Mouse (Mus musculus): Measurements from ENCODE around the gene Smad3. TPM values are rescaled to one million over a fixed set of nuclear protein-coding genes. Genes with fewer than 3 reads are reported as not detected.

Gene Smad3
- polyA plus RNA-seq, 1 experiment from 2014 or later, result 21.2 TPM

- no peak overlapping the region for H3K27ac ChIP-seq (ENCODE audit: low read depth, low read length)
- no peak for ATAC-seq (ENCODE audit: low FRiP score, low TSS enrichment)
- H3K9ac ChIP-seq (ENCODE audit: low read depth, low read length), result no peak overlapping the region
- H3K9me3 ChIP-seq (ENCODE audit: control insufficient read depth, low read length), result no peaks in the 10 kb centered on the region
- H3K36me3 ChIP-seq (ENCODE audit: control insufficient read depth, insufficient read depth, low read length), result peaks cover 3% of the 10 kb centered on the region; the same call in 1 of the 2 replicates
- H3K4me2 ChIP-seq (replicated peaks; ENCODE audit: low read depth, low read length), result no peak overlapping the region
- H3K4me1 ChIP-seq (ENCODE audit: control insufficient read depth, insufficient read depth, low read length), result peaks cover 82% of the 10 kb centered on the region
- no peaks in the 10 kb centered on the region for H3K27me3 ChIP-seq (ENCODE audit: control insufficient read depth, insufficient read depth, low read length)
- H3K4me3 ChIP-seq (ENCODE audit: low read length), result no peak overlapping the region
- 90% methylated on average over 11 of the region's 11 CpGs for WGBS
These were observed 14.0 kb downstream of the Smad3 start for GRCm38 (mm10) chr9:63743775-63744174.

- no peak overlapping the region for H3K4me3 ChIP-seq (ENCODE audit: low read length)
- H3K36me3 ChIP-seq (ENCODE audit: control insufficient read depth, insufficient read depth, low read length), result peaks cover 3% of the 10 kb centered on the region; the same call in 1 of the 2 replicates
- no peak overlapping the region for H3K9ac ChIP-seq (ENCODE audit: low read depth, low read length)
- peaks cover 83% of the 10 kb centered on the region for H3K4me1 ChIP-seq (ENCODE audit: control insufficient read depth, insufficient read depth, low read length)
- no peak overlapping the region for H3K27ac ChIP-seq (ENCODE audit: low read depth, low read length)
- ATAC-seq (ENCODE audit: low FRiP score, low TSS enrichment), result no peak
- no peaks in the 10 kb centered on the region for H3K27me3 ChIP-seq (ENCODE audit: control insufficient read depth, insufficient read depth, low read length)
- H3K9me3 ChIP-seq (ENCODE audit: control insufficient read depth, low read length), result no peaks in the 10 kb centered on the region
- WGBS, result 59% methylated on average over 13 of the region's 13 CpGs
- no peak overlapping the region for H3K4me2 ChIP-seq (replicated peaks; ENCODE audit: low read depth, low read length)
These were observed 14.7 kb downstream of the Smad3 start for GRCm38 (mm10) chr9:63742887-63743660.

GRCm38 (mm10) chr9:63742318-63742717 is 15.5 kb downstream of the Smad3 start:
- no peak overlapping the region for H3K4me3 ChIP-seq (ENCODE audit: low read length)
- H3K9me3 ChIP-seq (ENCODE audit: control insufficient read depth, low read length), result no peaks in the 10 kb centered on the region
- ATAC-seq (ENCODE audit: low FRiP score, low TSS enrichment), result no peak
- H3K27ac ChIP-seq (ENCODE audit: low read depth, low read length), result no peak overlapping the region
- peaks cover 3% of the 10 kb centered on the region; the same call in 1 of the 2 replicates for H3K36me3 ChIP-seq (ENCODE audit: control insufficient read depth, insufficient read depth, low read length)
- 33% methylated on average over 3 of the region's 3 CpGs for WGBS
- H3K4me2 ChIP-seq (replicated peaks; ENCODE audit: low read depth, low read length), result no peak overlapping the region
- H3K27me3 ChIP-seq (ENCODE audit: control insufficient read depth, insufficient read depth, low read length), result no peaks in the 10 kb centered on the region
- no peak overlapping the region for H3K9ac ChIP-seq (ENCODE audit: low read depth, low read length)
- peaks cover 79% of the 10 kb centered on the region for H3K4me1 ChIP-seq (ENCODE audit: control insufficient read depth, insufficient read depth, low read length)

GRCm38 (mm10) chr9:63741792-63742191 is 16.0 kb downstream of the Smad3 start:
- no peak overlapping the region for H3K4me2 ChIP-seq (replicated peaks; ENCODE audit: low read depth, low read length)
- no peaks in the 10 kb centered on the region for H3K27me3 ChIP-seq (ENCODE audit: control insufficient read depth, insufficient read depth, low read length)
- no peak overlapping the region for H3K27ac ChIP-seq (ENCODE audit: low read depth, low read length)
- WGBS, result 60% methylated on average over 6 of the region's 6 CpGs
- H3K9me3 ChIP-seq (ENCODE audit: control insufficient read depth, low read length), result no peaks in the 10 kb centered on the region
- no peak overlapping the region for H3K9ac ChIP-seq (ENCODE audit: low read depth, low read length)
- peaks cover 3% of the 10 kb centered on the region; the same call in 1 of the 2 replicates for H3K36me3 ChIP-seq (ENCODE audit: control insufficient read depth, insufficient read depth, low read length)
- H3K4me1 ChIP-seq (ENCODE audit: control insufficient read depth, insufficient read depth, low read length), result peaks cover 74% of the 10 kb centered on the region
- ATAC-seq (ENCODE audit: low FRiP score, low TSS enrichment), result no peak
- no peak overlapping the region for H3K4me3 ChIP-seq (ENCODE audit: low read length)

- H3K9ac ChIP-seq (ENCODE audit: low read depth, low read length), result no peak overlapping the region
- H3K36me3 ChIP-seq (ENCODE audit: control insufficient read depth, insufficient read depth, low read length), result peaks cover 3% of the 10 kb centered on the region; the same call in 1 of the 2 replicates
- H3K27me3 ChIP-seq (ENCODE audit: control insufficient read depth, insufficient read depth, low read length), result no peaks in the 10 kb centered on the region
- 81% methylated on average over 10 of the region's 10 CpGs for WGBS
- H3K27ac ChIP-seq (ENCODE audit: low read depth, low read length), result no peak overlapping the region
- no peak overlapping the region for H3K4me3 ChIP-seq (ENCODE audit: low read length)
- H3K4me2 ChIP-seq (replicated peaks; ENCODE audit: low read depth, low read length), result no peak overlapping the region
- H3K4me1 ChIP-seq (ENCODE audit: control insufficient read depth, insufficient read depth, low read length), result peaks cover 64% of the 10 kb centered on the region
- no peaks in the 10 kb centered on the region for H3K9me3 ChIP-seq (ENCODE audit: control insufficient read depth, low read length)
- no peak for ATAC-seq (ENCODE audit: low FRiP score, low TSS enrichment)
These were observed 17.4 kb downstream of the Smad3 start for GRCm38 (mm10) chr9:63740320-63740841.

- Histone ChIP-seq H3K4me2 (replicated peaks; ENCODE audit: low read depth, low read length) (no peak overlapping the region), H3K9ac (ENCODE audit: low read depth, low read length) (no peak overlapping the region), H3K27ac (ENCODE audit: low read depth, low read length) (no peak overlapping the region), H3K9me3 (ENCODE audit: control insufficient read depth, low read length) (no peaks in the 10 kb centered on the region), H3K4me1 (ENCODE audit: control insufficient read depth, insufficient read depth, low read length) (peaks cover 61% of the 10 kb centered on the region), H3K27me3 (ENCODE audit: control insufficient read depth, insufficient read depth, low read length) (no peaks in the 10 kb centered on the region), H3K36me3 (ENCODE audit: control insufficient read depth, insufficient read depth, low read length) (peaks cover 3% of the 10 kb centered on the region; the same call in 1 of the 2 replicates), H3K4me3 (ENCODE audit: low read length) (no peak overlapping the region)
- ATAC-seq (ENCODE audit: low FRiP score, low TSS enrichment), result no peak
- WGBS, result 72% methylated on average over 11 of the region's 11 CpGs
These were observed 19.0 kb downstream of the Smad3 start for GRCm38 (mm10) chr9:63738830-63739229.

GRCm38 (mm10) chr9:63738086-63738701 is 19.6 kb downstream of the Smad3 start:
- ATAC-seq (ENCODE audit: low FRiP score, low TSS enrichment), result no peak
- no peak overlapping the region for H3K27ac ChIP-seq (ENCODE audit: low read depth, low read length)

GRCm38 (mm10) chr9:63737426-63737931 is 20.3 kb downstream of the Smad3 start:
- Histone ChIP-seq H3K9me3 (ENCODE audit: control insufficient read depth, low read length) (no peaks in the 10 kb centered on the region), H3K9ac (ENCODE audit: low read depth, low read length) (no peak overlapping the region), H3K4me3 (ENCODE audit: low read length) (no peak overlapping the region), H3K4me1 (ENCODE audit: control insufficient read depth, insufficient read depth, low read length) (peaks cover 51% of the 10 kb centered on the region), H3K27me3 (ENCODE audit: control insufficient read depth, insufficient read depth, low read length) (no peaks in the 10 kb centered on the region), H3K36me3 (ENCODE audit: control insufficient read depth, insufficient read depth, low read length) (peaks cover 3% of the 10 kb centered on the region; the same call in 1 of the 2 replicates), H3K4me2 (replicated peaks; ENCODE audit: low read depth, low read length) (no peak overlapping the region), H3K27ac (ENCODE audit: low read depth, low read length) (no peak overlapping the region)
- ATAC-seq (ENCODE audit: low FRiP score, low TSS enrichment), result no peak
- 72% methylated on average over 9 of the region's 9 CpGs for WGBS

More at GRCm38 (mm10) chr9:63738086-63738701, 19.6 kb downstream of the Smad3 start:
- no peak overlapping the region for H3K4me3 ChIP-seq (ENCODE audit: low read length)
- H3K9ac ChIP-seq (ENCODE audit: low read depth, low read length), result no peak overlapping the region
- H3K4me1 ChIP-seq (ENCODE audit: control insufficient read depth, insufficient read depth, low read length), result peaks cover 55% of the 10 kb centered on the region
- H3K36me3 ChIP-seq (ENCODE audit: control insufficient read depth, insufficient read depth, low read length), result peaks cover 3% of the 10 kb centered on the region; the same call in 1 of the 2 replicates
- WGBS, result 78% methylated on average over 12 of the region's 12 CpGs
- no peaks in the 10 kb centered on the region for H3K27me3 ChIP-seq (ENCODE audit: control insufficient read depth, insufficient read depth, low read length)
- H3K4me2 ChIP-seq (replicated peaks; ENCODE audit: low read depth, low read length), result no peak overlapping the region
- H3K9me3 ChIP-seq (ENCODE audit: control insufficient read depth, low read length), result no peaks in the 10 kb centered on the region

Measured in kidney, embryonic 14.5 days (tissue).